Mouse (Mus musculus) liver, embryonic 12.5 days (tissue): ENCODE measurements around the gene Ino80d. TPM values are rescaled to one million over a fixed set of nuclear protein-coding genes. Genes with fewer than 3 reads are reported as not detected.

Source experiments
- ATAC-seq: fragments of 200-750 bp; cut with Nextera tagmentation; 2 replicates; pipeline ENCODE4 v1.8.0; 2017; ENCODE audit warnings: moderate number of reproducible peaks, mild to moderate bottlenecking, moderate library complexity
- H3K27ac ChIP-seq: fragments of 300-500 bp; sonication (generic); 2 replicates; pipeline ENCODE4 v1.5.1; 2016; ENCODE audit warnings: mild to moderate bottlenecking
- H3K27me3 ChIP-seq: fragments of 300-500 bp; sonication (generic); replicated peaks from 2 replicates; pipeline ENCODE4 v1.6.1; 2016; ENCODE audit warnings: mild to moderate bottlenecking, moderate library complexity
- H3K36me3 ChIP-seq: fragments of 300-500 bp; sonication (generic); 2 replicates; pipeline ENCODE4 v1.6.1; 2016; ENCODE audit warnings: mild to moderate bottlenecking, moderate library complexity
- H3K4me1 ChIP-seq: fragments of 300-500 bp; sonication (generic); 2 replicates; pipeline ENCODE4 v1.6.1; 2016
- H3K4me2 ChIP-seq: fragments of 300-500 bp; sonication (generic); 2 replicates; pipeline ENCODE4 v1.6.1; 2016; ENCODE audit warnings: mild to moderate bottlenecking, moderate library complexity
- H3K4me3 ChIP-seq: fragments of 300-500 bp; sonication (generic); 2 replicates; pipeline ENCODE4 v1.5.1; 2016; ENCODE audit warnings: mild to moderate bottlenecking, moderate library complexity
- H3K9ac ChIP-seq: fragments of 300-500 bp; sonication (generic); 2 replicates; pipeline ENCODE4 v1.6.1; 2016; ENCODE audit warnings: mild to moderate bottlenecking, moderate library complexity
- H3K9me3 ChIP-seq: fragments of 300-500 bp; sonication (generic); replicated peaks from 2 replicates; pipeline ENCODE4 v1.6.1; 2016; ENCODE audit warnings: mild to moderate bottlenecking, moderate library complexity
- WGBS: fragments of 180-500 bp; shearing (Covaris S2); methylation state at CpG from one replicate; pipeline ENCODE4 v1.1.7; 2016; ENCODE audit not compliant: insufficient replicate concordance; 5-methylcytosine and 5-hydroxymethylcytosine counted together
- polyA plus RNA-seq: library from polyadenylated mRNA; unstranded; fragments of >200 nt; fragmentation: Nextera tagmentation; extraction: Ambion mirVana; gene quantifications from 2 replicates; pipeline ENCODE4 v1.2.1, GENCODE M21; 2016

The Ino80d gene
- polyA plus RNA-seq, 1 experiment from 2014 or later = 7.2 TPM

GRCm38 (mm10) chr1:63047983-63048382 lies 66.5 kb downstream of the Ino80d start:
- no peak overlapping the region for H3K9ac ChIP-seq
- peaks cover 35% of the 10 kb centered on the region for H3K36me3 ChIP-seq
- H3K9me3 ChIP-seq = no peaks in the 10 kb centered on the region
- H3K27ac ChIP-seq = no peak overlapping the region
- no peaks in the 10 kb centered on the region for H3K4me1 ChIP-seq
- no peaks in the 10 kb centered on the region for H3K27me3 ChIP-seq
- H3K4me2 ChIP-seq = no peak overlapping the region
- WGBS = 81% methylated on average over 6 of the region's 6 CpGs
- H3K4me3 ChIP-seq = no peak overlapping the region
- ATAC-seq = no peak

- Histone ChIP-seq H3K4me1 (no peaks in the 10 kb centered on the region), H3K9me3 (no peaks in the 10 kb centered on the region), H3K4me2 (no peak overlapping the region), H3K27me3 (peaks cover 6% of the 10 kb centered on the region; the same call in 1 of the 2 replicates), H3K27ac (no peak overlapping the region), H3K36me3 (no peaks in the 10 kb centered on the region), H3K4me3 (no peak overlapping the region), H3K9ac (no peak overlapping the region)
- no peak for ATAC-seq
- WGBS = 73% methylated on average over 3 of the region's 3 CpGs
Measured at GRCm38 (mm10) chr1:63032929-63033328, 81.5 kb downstream of the Ino80d start.

- Histone ChIP-seq H3K36me3 (no peaks in the 10 kb centered on the region), H3K27ac (no peak overlapping the region), H3K4me2 (no peak overlapping the region), H3K9ac (no peak overlapping the region), H3K27me3 (no peaks in the 10 kb centered on the region), H3K4me1 (no peaks in the 10 kb centered on the region), H3K9me3 (no peaks in the 10 kb centered on the region), H3K4me3 (no peak overlapping the region)
- 48% methylated on average over 2 of the region's 2 CpGs for WGBS
- ATAC-seq = no peak
Measured at GRCm38 (mm10) chr1:63019916-63020315, 94.6 kb downstream of the Ino80d start.

- no peaks in the 10 kb centered on the region for H3K27me3 ChIP-seq
- 0 out of 2 replicates have a peak, but pooled peaks cover 3% of the 10 kb centered on the region for H3K4me1 ChIP-seq
- no peak overlapping the region for H3K9ac ChIP-seq
- no peak overlapping the region for H3K4me2 ChIP-seq
- no peak overlapping the region for H3K4me3 ChIP-seq
- H3K9me3 ChIP-seq = no peaks in the 10 kb centered on the region
- 49% methylated on average over 12 of the region's 12 CpGs for WGBS
- no peak overlapping the region for H3K27ac ChIP-seq
- no peak for ATAC-seq
- no peaks in the 10 kb centered on the region for H3K36me3 ChIP-seq
Measured at GRCm38 (mm10) chr1:63005013-63005646, 109.3 kb downstream of the Ino80d start.

GRCm38 (mm10) chr1:63001874-63002273 lies 112.6 kb downstream of the Ino80d start:
- H3K9me3 ChIP-seq = no peaks in the 10 kb centered on the region
- H3K27me3 ChIP-seq = no peaks in the 10 kb centered on the region
- 48% methylated on average over 3 of the region's 3 CpGs for WGBS
- no peak overlapping the region for H3K9ac ChIP-seq
- ATAC-seq = no peak
- H3K4me2 ChIP-seq = no peak overlapping the region
- no peak overlapping the region for H3K27ac ChIP-seq
- no peaks in the 10 kb centered on the region for H3K36me3 ChIP-seq
- no peak overlapping the region for H3K4me3 ChIP-seq
- 0 out of 2 replicates have a peak, but pooled peaks cover 3% of the 10 kb centered on the region for H3K4me1 ChIP-seq

- WGBS = 62% methylated on average over 1 of the region's 1 CpGs
- H3K4me1 ChIP-seq = peaks cover 7% of the 10 kb centered on the region
- H3K9ac ChIP-seq = no peak overlapping the region
- no peak overlapping the region for H3K4me2 ChIP-seq
- no peak overlapping the region for H3K27ac ChIP-seq
- ATAC-seq = no peak
- no peaks in the 10 kb centered on the region for H3K9me3 ChIP-seq
- H3K4me3 ChIP-seq = no peak overlapping the region
- no peaks in the 10 kb centered on the region for H3K36me3 ChIP-seq
- no peaks in the 10 kb centered on the region for H3K27me3 ChIP-seq
Measured at GRCm38 (mm10) chr1:62993348-62993747, 121.1 kb downstream of the Ino80d start.

- H3K9ac ChIP-seq = no peak overlapping the region
- H3K27ac ChIP-seq = no peak overlapping the region
- H3K4me1 ChIP-seq = peaks cover 7% of the 10 kb centered on the region
- no peak overlapping the region for H3K4me2 ChIP-seq
- H3K27me3 ChIP-seq = no peaks in the 10 kb centered on the region
- WGBS = 30% methylated on average over 5 of the region's 5 CpGs
- H3K4me3 ChIP-seq = no peak overlapping the region
- H3K36me3 ChIP-seq = no peaks in the 10 kb centered on the region
- ATAC-seq = no peak
- H3K9me3 ChIP-seq = no peaks in the 10 kb centered on the region
Measured at GRCm38 (mm10) chr1:62992648-62993047, 121.8 kb downstream of the Ino80d start.

GRCm38 (mm10) chr1:62991021-62991420 lies 123.4 kb downstream of the Ino80d start:
- H3K4me2 ChIP-seq = no peak overlapping the region
- no peaks in the 10 kb centered on the region for H3K27me3 ChIP-seq
- H3K4me3 ChIP-seq = no peak overlapping the region
- 76% methylated on average over 10 of the region's 10 CpGs for WGBS
- H3K27ac ChIP-seq = no peak overlapping the region
- no peak for ATAC-seq
- no peak overlapping the region for H3K9ac ChIP-seq
- no peaks in the 10 kb centered on the region for H3K36me3 ChIP-seq
- peaks cover 7% of the 10 kb centered on the region for H3K4me1 ChIP-seq
- H3K9me3 ChIP-seq = no peaks in the 10 kb centered on the region

- H3K9me3 ChIP-seq = no peaks in the 10 kb centered on the region
- H3K27me3 ChIP-seq = no peaks in the 10 kb centered on the region
- H3K9ac ChIP-seq = no peak overlapping the region
- no peak for ATAC-seq
- H3K4me3 ChIP-seq = no peak overlapping the region
- H3K4me2 ChIP-seq = no peak overlapping the region
- H3K27ac ChIP-seq = no peak overlapping the region
- WGBS = 46% methylated on average over 2 of the region's 2 CpGs
- H3K4me1 ChIP-seq = peaks cover 2% of the 10 kb centered on the region
- no peaks in the 10 kb centered on the region for H3K36me3 ChIP-seq
Measured at GRCm38 (mm10) chr1:62987561-62987960, 126.9 kb downstream of the Ino80d start.

GRCm38 (mm10) chr1:62986267-62986666 lies 128.2 kb downstream of the Ino80d start:
- H3K4me1 ChIP-seq = no peaks in the 10 kb centered on the region
- ATAC-seq = no peak
- 15% methylated on average over 7 of the region's 7 CpGs for WGBS
- H3K36me3 ChIP-seq = no peaks in the 10 kb centered on the region
- H3K27ac ChIP-seq = no peak overlapping the region
- peak overlapping the region; percentile 36; the same call in 1 of the 2 replicates for H3K4me2 ChIP-seq
- no peaks in the 10 kb centered on the region for H3K27me3 ChIP-seq
- no peak overlapping the region for H3K4me3 ChIP-seq
- no peaks in the 10 kb centered on the region for H3K9me3 ChIP-seq
- H3K9ac ChIP-seq = no peak overlapping the region

- WGBS = 19% methylated on average over 11 of the region's 11 CpGs
- Histone ChIP-seq H3K27me3 (no peaks in the 10 kb centered on the region), H3K4me1 (no peaks in the 10 kb centered on the region), H3K9me3 (no peaks in the 10 kb centered on the region), H3K9ac (no peak overlapping the region), H3K36me3 (no peaks in the 10 kb centered on the region), H3K27ac (no peak overlapping the region), H3K4me3 (no peak overlapping the region), H3K4me2 (peak overlapping the region; percentile 47)
- ATAC-seq = no peak
Measured at GRCm38 (mm10) chr1:62984566-62984965, 129.9 kb downstream of the Ino80d start.

- H3K27ac ChIP-seq = no peak overlapping the region
- H3K9ac ChIP-seq = no peak overlapping the region
- no peaks in the 10 kb centered on the region for H3K9me3 ChIP-seq
- WGBS = 60% methylated on average over 3 of the region's 3 CpGs
- no peaks in the 10 kb centered on the region for H3K36me3 ChIP-seq
- no peak overlapping the region for H3K4me3 ChIP-seq
- no peaks in the 10 kb centered on the region for H3K27me3 ChIP-seq
- no peaks in the 10 kb centered on the region for H3K4me1 ChIP-seq
- H3K4me2 ChIP-seq = no peak overlapping the region
- peak; percentile 67 for ATAC-seq
Measured at GRCm38 (mm10) chr1:62976742-62977141, 137.7 kb downstream of the Ino80d start.

- 14% methylated on average over 5 of the region's 5 CpGs for WGBS
- H3K4me3 ChIP-seq = no peak overlapping the region
Measured at GRCm38 (mm10) chr1:62966885-62967284, 147.6 kb downstream of the Ino80d start.

More at GRCm38 (mm10) chr1:62966885-62967284, 147.6 kb downstream of the Ino80d start:
- H3K27ac ChIP-seq = no peak overlapping the region
- H3K4me1 ChIP-seq = no peaks in the 10 kb centered on the region
- H3K4me2 ChIP-seq = peak overlapping the region; percentile 20
- no peaks in the 10 kb centered on the region for H3K27me3 ChIP-seq
- H3K36me3 ChIP-seq = no peaks in the 10 kb centered on the region
- no peak overlapping the region for H3K9ac ChIP-seq
- H3K9me3 ChIP-seq = no peaks in the 10 kb centered on the region
- ATAC-seq = no peak
